Mouse (Mus musculus): Measurements from ENCODE around the gene 2310011J03Rik. TPM values are rescaled to one million over a fixed set of nuclear protein-coding genes. Genes with fewer than 3 reads are reported as not detected.
A peak's percentile ranks its signal among the peaks of the same experiment; 100 is the strongest.

Gene 2310011J03Rik
- total and polyA plus RNA-seq, 3 experiments = 65.7 to 81.5 TPM; not detected in 1

DNA sequence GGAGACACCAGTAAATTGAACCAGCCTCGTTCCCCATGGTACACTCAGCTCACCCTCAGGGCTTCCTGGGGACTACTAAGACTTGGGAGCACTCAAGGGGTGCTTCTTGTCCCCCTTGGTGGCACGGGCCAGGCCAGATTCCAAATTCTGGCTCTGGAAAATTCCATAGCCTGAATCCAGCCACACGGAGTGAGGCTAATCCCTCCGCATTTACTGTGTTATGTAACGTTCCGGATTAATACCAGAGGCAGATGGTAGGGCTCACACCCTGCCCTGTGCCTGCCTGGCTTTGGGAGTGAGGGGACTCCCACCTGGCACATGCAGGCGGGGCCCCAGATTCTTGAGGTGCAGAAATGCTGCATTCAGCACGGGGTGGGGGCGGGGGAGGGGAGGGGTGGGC is 35.1 kb upstream of the 2310011J03Rik start:
- no peak for DNase-seq (ENCODE audit: low read depth, low spot score)
- H3K9me3 ChIP-seq (replicated peaks; ENCODE audit: insufficient read depth, low read length) = no peaks in the 10 kb centered on the region
- TF ChIP-seq ZNF384 (IDR thresholded peaks at IDR 0.05; ENCODE audit: low read depth, low read length) = no peak
- TF ChIP-seq MEF2A (IDR thresholded peaks at IDR 0.05; ENCODE audit: extremely low read depth, insufficient replicate concordance, low read depth, low read length, poor library complexity, severe bottlenecking) = no peak
- no peak for TF ChIP-seq ZKSCAN1 (IDR thresholded peaks at IDR 0.05; ENCODE audit: low read depth, low read length)
- no peak for TF ChIP-seq POLR2A (IDR thresholded peaks at IDR 0.05; ENCODE audit: control insufficient read depth in 1 of 2, insufficient read depth in 1 of 2, low read depth in 1 of 2, low read length in 2 of 2, poor library complexity in 1 of 2)
- no peak for TF ChIP-seq MYC (IDR thresholded peaks at IDR 0.05; ENCODE audit: low read depth, low read length)
- TF ChIP-seq GABPA (IDR thresholded peaks at IDR 0.05; ENCODE audit: low read depth, low read length) = no peak
- TF ChIP-seq UBTF (IDR thresholded peaks at IDR 0.05; ENCODE audit: borderline replicate concordance, insufficient read depth, low read depth, low read length) = no peak
- no peak for TF ChIP-seq CHD2 (IDR thresholded peaks at IDR 0.05; ENCODE audit: low read length)
- no peak for TF ChIP-seq POLR2AphosphoS2 (IDR thresholded peaks at IDR 0.05; ENCODE audit: low read length)
- TF ChIP-seq ETS1 (IDR thresholded peaks at IDR 0.05; ENCODE audit: low read depth, low read length) = no peak
- H3K79me2 ChIP-seq (ENCODE audit: control insufficient read depth, insufficient read depth, low read length, poor library complexity) = no peaks in the 10 kb centered on the region
- no peak overlapping the region for H3K9ac ChIP-seq (ENCODE audit: control insufficient read depth, low read depth, low read length, poor library complexity, severe bottlenecking)
- H3K36me3 ChIP-seq (ENCODE audit: control insufficient read depth in 1 of 2, insufficient read depth in 2 of 2, low read length in 2 of 2) = peaks cover 0 to 10% of the 10 kb centered on the region in 2 experiments; a peak in 2 of 4 replicates
- H3K27ac ChIP-seq (ENCODE audit: control insufficient read depth, low read depth, low read length) = no peak overlapping the region
- no peak overlapping the region for H3K4me3 ChIP-seq (ENCODE audit: control insufficient read depth in 1 of 2, insufficient read depth in 1 of 2, low read depth in 2 of 2, low read length in 2 of 2)
- H3K27me3 ChIP-seq (ENCODE audit: control insufficient read depth in 1 of 2, insufficient read depth in 2 of 2, low read length in 2 of 2) = no peaks in the 10 kb centered on the region
- H3K4me1 ChIP-seq (ENCODE audit: control insufficient read depth in 1 of 2, insufficient read depth in 2 of 2, low read length in 2 of 2) = peaks cover 14 to 21% of the 10 kb centered on the region in 2 experiments

DNA sequence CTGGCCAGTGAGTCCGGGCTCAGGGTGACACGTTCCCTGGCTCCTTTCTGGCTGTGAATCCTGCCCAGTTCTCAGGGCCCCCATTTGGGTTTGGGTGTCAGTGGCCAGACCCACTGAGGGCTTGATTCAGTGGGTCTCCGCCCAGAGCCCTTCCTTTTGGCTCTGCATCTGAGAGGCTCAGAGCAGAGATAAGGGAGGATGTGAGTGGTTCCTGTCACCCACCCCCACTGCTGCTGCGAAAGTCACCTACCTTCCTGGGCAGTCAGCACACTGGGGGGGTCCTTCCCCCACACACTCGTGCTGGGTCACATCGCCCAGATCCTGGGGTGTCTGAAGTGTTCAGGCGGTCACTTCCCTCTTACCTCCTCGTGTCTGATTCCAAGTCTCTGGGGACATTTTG is 32.4 kb upstream of the 2310011J03Rik start:
- H3K4me1 ChIP-seq (ENCODE audit: control insufficient read depth in 1 of 2, insufficient read depth in 2 of 2, low read length in 2 of 2) = peaks cover 14 to 21% of the 10 kb centered on the region in 2 experiments
- TF ChIP-seq SIN3A (IDR thresholded peaks at IDR 0.05; ENCODE audit: low read length) (peak; percentile 41; the same call in 1 of the 2 replicates), EP300 (IDR thresholded peaks at IDR 0.05; ENCODE audit: low read depth in 1 of 2, low read length in 2 of 2) (peak; percentile 37 to 57; a peak in 3 of 4 replicates), HCFC1 (IDR thresholded peaks at IDR 0.05; ENCODE audit: low read depth, low read length) (0 out of 2 replicates have a peak, but pooled peaks have one; percentile 18), MYC (IDR thresholded peaks at IDR 0.05; ENCODE audit: low read depth, low read length) (peak; percentile 37; the same call in 1 of the 2 replicates), KAT2A (conservative IDR thresholded peaks at IDR 0.05; ENCODE audit: low read depth, low read length) (no peak), JUND (IDR thresholded peaks at IDR 0.05; ENCODE audit: low read depth, low read length) (no peak), TCF12 (IDR thresholded peaks at IDR 0.05; ENCODE audit: low read depth, low read length) (no peak), MAZ (IDR thresholded peaks at IDR 0.05; ENCODE audit: low read depth, low read length) (peak; percentile 29; the same call in 1 of the 2 replicates), POLR2A (IDR thresholded peaks at IDR 0.05; ENCODE audit: control insufficient read depth in 1 of 2, insufficient read depth in 1 of 2, low read depth in 1 of 2, low read length in 2 of 2, poor library complexity in 1 of 2) (peak in 1 of 2 experiments; percentile 39; a peak in 1 of 4 replicates), ETS1 (IDR thresholded peaks at IDR 0.05; ENCODE audit: low read depth, low read length) (no peak), UBTF (IDR thresholded peaks at IDR 0.05; ENCODE audit: borderline replicate concordance, insufficient read depth, low read depth, low read length) (no peak), MYB (IDR thresholded peaks at IDR 0.05; ENCODE audit: low read depth, low read length) (no peak), MXI1 (IDR thresholded peaks at IDR 0.05; ENCODE audit: low read depth, low read length) (0 out of 2 replicates have a peak, but pooled peaks have one; percentile 32), BHLHE40 (IDR thresholded peaks at IDR 0.05; ENCODE audit: borderline replicate concordance, low read depth, low read length) (no peak), GATA1 (IDR thresholded peaks at IDR 0.05; ENCODE audit: low read depth, low read length) (peak; percentile 65), NELFE (IDR thresholded peaks at IDR 0.05; ENCODE audit: low read depth, low read length) (peak; percentile 38), ZMIZ1 (IDR thresholded peaks at IDR 0.05; ENCODE audit: low read depth, low read length) (0 out of 2 replicates have a peak, but pooled peaks have one; percentile 51)
- H3K9me3 ChIP-seq (replicated peaks; ENCODE audit: insufficient read depth, low read length) = no peaks in the 10 kb centered on the region
- peak overlapping the region; percentile 52 for H3K27ac ChIP-seq (ENCODE audit: control insufficient read depth, low read depth, low read length)
- peaks cover 0 to 10% of the 10 kb centered on the region in 2 experiments; a peak in 2 of 4 replicates for H3K36me3 ChIP-seq (ENCODE audit: control insufficient read depth in 1 of 2, insufficient read depth in 2 of 2, low read length in 2 of 2)
- H3K79me2 ChIP-seq (ENCODE audit: control insufficient read depth, insufficient read depth, low read length, poor library complexity) = no peaks in the 10 kb centered on the region; the same call in 1 of the 2 replicates
- no peaks in the 10 kb centered on the region for H3K27me3 ChIP-seq (ENCODE audit: control insufficient read depth in 1 of 2, insufficient read depth in 2 of 2, low read length in 2 of 2)
- peak; percentile 60 for DNase-seq (ENCODE audit: low read depth, low spot score)
- peak overlapping the region; percentile 24 to 37 for H3K4me3 ChIP-seq (ENCODE audit: control insufficient read depth in 1 of 2, insufficient read depth in 1 of 2, low read depth in 2 of 2, low read length in 2 of 2)
- H3K9ac ChIP-seq (ENCODE audit: control insufficient read depth, low read depth, low read length, poor library complexity, severe bottlenecking) = peak overlapping the region; percentile 55

Measured in MEL (cell line).